Mouse (Mus musculus) lung, postnatal 4 days (tissue): ENCODE measurements around the gene Cd86.

ENCODE experiments used
- DNase-seq, 2 experiments: peaks; one replicate each; pipeline ENCODE4 v3.0.0; 2021

The Cd86 gene

DNA sequence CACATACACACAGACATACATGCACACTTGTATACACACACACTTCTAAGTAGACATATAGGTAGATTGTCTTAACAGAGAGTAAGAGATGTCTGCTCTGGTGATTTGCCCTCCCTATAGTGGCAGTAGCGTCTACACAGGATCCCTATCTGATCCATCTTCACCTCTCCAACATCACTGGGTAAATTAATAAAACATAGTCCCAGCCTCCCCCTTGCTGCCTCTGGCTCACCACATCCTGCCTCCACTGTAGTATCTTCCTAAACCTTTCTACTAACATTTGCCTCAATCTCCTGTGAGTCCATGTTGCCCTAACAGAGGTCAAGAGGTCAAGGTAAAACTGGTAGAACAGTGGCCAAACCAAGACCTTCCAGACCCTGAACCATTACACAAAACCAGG lies 10.7 kb downstream of the Cd86 start:
- DNase-seq = no peak

- no peak for DNase-seq
These were observed 14.6 kb downstream of the Cd86 start for GRCm38 (mm10) chr16:36651174-36651766.

- no peak for DNase-seq
These were observed 15.4 kb downstream of the Cd86 start for GRCm38 (mm10) chr16:36650511-36650910.

- DNase-seq = no peak
These were observed 16.6 kb downstream of the Cd86 start for GRCm38 (mm10) chr16:36649304-36649703.

- DNase-seq = no peak
These were observed 20.8 kb downstream of the Cd86 start for GRCm38 (mm10) chr16:36645124-36645523.

DNA sequence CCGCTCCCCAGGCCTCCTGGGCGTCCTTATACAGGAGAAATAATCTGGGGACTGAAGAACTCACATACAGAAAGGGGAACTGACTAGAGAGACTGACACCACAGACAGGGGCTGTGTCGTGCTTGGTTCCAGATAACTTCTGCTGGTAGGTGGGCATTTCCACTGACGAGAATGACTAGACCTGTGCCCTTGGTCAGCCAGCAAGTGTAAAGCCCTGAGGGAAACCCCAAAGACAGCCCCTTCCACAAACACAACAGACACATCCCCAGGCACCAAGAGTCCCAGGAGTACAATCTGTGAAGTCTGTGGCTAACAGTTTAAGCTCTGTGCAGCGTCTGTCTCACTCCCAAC lies 23.2 kb downstream of the Cd86 start:
- no peak for DNase-seq

DNA sequence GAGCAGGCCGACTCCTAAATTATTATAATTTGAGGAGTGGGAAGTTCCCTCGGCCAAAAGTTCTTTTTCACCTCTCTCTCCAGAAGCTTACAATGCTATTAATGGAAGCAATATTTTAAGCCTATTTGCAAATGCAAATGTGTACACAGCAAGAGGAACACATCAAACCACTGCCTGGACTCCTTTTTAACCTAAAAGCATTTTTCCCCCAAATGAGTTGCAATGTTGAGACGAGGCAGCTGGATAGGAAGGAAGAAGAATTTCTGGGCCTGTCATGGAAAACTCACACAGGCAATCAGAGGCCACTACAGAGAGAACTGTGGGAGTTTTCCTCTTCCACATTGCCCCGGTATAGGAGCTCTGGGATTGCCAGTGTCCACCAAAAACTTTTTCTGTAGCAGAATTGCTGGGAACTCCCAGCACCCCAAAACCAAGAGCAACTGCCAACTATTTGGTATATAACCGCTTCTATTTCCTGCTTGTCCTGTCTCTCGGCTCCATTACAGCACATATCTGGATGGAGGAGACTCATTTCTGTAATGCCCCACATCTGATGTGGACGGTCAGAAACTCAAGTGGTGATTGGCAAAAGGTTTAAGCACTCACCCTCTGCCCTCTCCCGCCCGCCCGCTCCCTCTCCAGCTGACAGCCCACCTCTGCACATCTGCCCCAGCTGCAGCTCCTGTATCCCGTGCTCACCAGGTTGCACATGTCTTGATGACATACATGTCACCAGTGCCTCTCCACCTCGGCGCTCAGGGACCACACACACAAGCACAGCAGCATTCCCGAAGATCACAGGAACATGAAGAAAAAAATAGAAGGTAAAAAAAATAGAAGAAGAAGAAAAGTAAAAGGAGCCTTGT lies 23.8 kb downstream of the Cd86 start:
- DNase-seq = peak; percentile 24 to 35

DNA sequence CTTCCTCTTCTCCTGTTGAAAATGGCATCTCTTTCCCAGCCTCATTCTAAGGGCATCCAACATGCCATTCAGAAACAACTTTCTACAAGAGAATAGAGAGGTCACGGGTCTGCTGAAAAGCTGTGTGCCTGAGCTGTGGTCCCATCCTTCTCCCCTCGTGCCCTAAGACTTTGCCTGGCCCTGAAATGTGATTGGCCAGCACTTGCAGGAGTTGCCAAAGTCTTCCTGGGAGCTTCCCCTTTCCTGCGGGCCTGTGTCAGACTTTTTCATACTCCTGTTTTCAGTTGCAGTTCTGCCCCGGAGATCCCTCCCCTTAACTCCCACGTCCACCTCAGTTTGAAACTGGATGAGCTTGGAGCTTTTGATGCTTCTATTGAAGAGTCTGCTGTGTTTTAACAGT lies 24.9 kb downstream of the Cd86 start:
- DNase-seq = peak in 1 of 2 experiments; percentile 11

DNA sequence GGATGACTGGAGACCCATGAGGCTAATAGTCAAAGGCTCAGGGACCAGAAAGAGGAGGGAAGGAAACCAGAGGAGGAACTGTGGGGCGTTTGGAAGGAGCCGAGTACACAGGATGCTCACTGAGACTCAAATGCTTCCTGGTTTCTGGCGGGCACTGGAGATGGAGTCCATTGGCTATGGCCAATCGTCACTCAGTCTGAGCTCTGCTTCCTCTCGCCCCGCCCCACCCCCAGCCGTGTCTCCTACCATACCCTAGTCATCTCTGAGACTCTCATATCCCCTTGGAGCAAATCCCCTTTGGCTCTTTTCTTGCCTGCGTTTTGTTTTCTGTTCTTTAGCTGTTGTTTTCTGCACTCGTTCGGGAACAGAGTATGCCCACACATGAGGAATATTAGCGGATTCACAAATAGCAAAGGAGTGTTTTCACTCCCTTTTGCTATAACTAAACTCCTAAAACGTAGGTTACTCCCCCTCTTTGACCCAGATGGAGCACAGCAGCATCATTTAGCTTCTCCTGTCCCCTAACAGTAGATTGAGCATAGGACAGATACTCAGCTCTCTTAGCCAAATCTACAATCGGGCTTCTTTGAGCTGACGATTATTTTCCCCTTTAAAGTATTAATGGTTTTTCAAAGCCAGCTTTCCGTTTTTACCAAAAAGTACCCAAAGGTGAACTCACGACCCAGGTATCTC lies 25.9 kb downstream of the Cd86 start:
- DNase-seq = no peak

DNA sequence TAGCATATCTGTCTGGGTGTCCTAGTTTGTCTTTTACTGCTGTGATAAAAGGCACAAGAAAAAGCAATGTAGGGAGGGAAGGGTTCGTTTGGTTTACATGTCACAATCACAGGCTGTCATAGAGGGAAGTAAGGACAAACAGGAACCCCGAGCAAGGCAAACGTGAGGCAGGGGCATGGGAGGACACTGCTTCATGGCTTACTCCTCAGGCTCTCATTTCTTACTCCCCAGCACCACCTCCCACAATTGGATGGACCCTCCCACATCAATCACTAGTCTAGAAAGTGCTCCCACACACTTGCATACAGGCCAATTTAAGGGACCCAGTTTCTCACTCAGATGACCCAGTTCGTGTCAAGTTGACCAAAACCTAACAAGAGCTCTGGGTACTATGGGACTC lies 29.1 kb downstream of the Cd86 start:
- DNase-seq = no peak

DNA sequence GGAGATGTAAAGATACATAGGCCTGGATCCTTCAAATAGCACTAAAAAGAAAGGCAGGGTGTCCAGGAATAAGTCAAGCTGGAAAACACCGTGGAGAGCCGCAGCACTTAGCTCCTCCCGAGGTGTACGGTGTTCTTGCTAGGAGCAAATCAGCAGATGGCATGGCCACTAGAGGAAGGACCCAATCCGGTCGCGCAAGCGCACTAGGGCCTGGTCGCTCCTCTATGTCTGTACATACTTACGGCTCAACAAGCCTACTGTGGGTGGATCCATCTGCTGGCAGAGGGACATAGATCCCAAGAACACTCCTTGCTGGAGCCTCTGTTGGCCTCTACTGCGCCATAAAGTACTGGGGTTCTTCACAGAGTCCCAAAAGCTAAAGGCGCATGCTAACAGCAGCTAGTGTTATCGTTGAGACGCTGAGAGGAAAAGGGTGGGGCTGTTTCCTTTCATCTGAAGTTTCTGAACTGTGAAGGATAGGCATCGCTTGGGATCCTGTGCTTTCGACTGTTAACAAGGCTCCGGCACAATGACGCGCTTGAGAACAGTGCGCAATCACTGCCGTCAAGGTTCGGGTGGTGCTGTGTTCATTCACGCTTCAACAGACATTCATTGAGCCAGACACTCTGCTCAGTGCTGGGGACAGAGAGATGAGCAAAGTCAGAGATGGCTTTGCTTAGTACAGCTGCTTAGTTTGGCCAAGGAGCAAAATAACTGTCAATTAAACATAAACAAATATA lies 30.7 kb downstream of the Cd86 start:
- no peak for DNase-seq

- no peak for DNase-seq
These were observed 31.5 kb downstream of the Cd86 start for GRCm38 (mm10) chr16:36634421-36634820.

DNA sequence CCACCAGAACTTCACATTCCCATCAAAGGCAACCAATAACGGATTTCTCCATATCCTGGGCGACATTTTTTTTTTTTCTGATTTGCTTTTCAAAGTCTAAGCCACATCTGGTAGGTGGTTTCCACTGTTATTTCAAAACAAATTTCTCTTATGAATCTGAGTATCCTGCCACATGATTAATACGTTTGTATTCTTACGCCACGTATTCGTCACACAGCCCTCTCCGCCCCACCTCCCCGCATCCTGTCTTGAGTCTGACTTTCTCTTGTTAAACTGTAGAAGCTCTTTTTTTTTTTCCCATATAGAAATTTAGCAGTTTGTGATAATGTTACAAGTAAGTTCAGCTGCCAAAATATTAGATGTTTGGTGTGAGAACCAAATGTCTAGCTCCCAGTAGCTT lies 33.7 kb downstream of the Cd86 start:
- no peak for DNase-seq

DNA sequence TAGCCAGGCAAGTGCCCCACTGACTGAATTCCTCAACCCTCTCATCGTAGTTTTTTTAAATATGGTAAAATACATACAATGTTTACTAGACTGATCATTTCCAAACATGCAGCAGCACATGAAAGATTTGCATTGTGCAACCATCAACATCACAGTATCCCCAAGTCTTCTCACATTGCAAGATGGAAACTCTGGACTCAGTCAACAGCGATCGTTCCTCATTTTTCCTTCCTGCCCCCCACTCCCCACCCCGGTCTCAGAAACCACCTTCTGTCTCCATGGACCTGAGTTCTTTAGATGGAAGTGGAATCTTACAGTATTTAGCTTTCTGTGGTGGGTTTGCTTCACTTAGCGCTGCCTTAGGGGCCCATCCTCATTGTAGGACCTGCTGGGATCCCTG lies 34.3 kb downstream of the Cd86 start:
- no peak for DNase-seq

- DNase-seq = no peak
These were observed 38.1 kb downstream of the Cd86 start for GRCm38 (mm10) chr16:36627740-36628139.

- peak; percentile 31 to 34 for DNase-seq
These were observed 39.2 kb downstream of the Cd86 start for GRCm38 (mm10) chr16:36626567-36627197.

- no peak for DNase-seq
These were observed 40.0 kb downstream of the Cd86 start for GRCm38 (mm10) chr16:36625909-36626308.

DNA sequence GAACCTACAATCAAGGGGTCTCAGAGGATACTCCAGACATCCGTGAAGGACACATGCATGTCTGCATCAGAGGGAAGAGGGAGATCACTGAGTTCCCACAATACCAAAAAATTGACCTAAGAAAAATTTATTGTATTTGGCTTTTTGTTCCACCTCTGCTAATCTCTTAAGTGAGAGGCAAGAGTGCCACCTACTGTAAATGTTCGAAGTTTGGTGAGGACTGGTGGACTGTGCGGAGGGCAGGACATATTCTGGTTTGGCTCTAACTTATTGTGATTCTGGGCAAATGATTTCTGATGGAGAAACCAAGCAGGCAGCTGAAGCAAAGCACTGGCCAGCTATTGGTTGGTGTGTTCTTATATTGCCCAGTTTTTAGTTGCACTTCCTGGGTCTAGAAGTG lies 43.6 kb downstream of the Cd86 start:
- no peak for DNase-seq

DNA sequence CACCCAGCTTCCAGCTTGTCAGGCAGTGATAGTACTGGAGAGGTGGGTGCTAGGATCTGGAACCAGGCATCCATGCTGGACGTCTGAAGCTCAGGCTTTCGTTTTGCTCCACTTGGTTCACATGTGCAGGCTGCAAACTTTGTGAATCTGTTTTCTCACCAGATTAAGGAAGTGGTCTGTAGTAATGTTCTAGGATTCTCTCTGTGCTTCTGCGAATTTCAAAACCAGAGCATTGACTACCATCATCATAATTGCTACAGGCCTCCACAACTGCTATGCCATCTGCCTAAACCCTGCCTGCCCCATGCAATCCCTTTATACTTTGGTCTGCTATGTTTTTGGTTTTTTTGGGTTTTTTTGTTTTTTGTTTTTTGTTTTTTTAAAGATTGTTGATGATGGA lies 44.8 kb downstream of the Cd86 start:
- DNase-seq = no peak

- DNase-seq = no peak
These were observed 52.2 kb downstream of the Cd86 start for GRCm38 (mm10) chr16:36613701-36614100.

- DNase-seq = no peak
These were observed 63.2 kb downstream of the Cd86 start for GRCm38 (mm10) chr16:36602632-36603031.

DNA sequence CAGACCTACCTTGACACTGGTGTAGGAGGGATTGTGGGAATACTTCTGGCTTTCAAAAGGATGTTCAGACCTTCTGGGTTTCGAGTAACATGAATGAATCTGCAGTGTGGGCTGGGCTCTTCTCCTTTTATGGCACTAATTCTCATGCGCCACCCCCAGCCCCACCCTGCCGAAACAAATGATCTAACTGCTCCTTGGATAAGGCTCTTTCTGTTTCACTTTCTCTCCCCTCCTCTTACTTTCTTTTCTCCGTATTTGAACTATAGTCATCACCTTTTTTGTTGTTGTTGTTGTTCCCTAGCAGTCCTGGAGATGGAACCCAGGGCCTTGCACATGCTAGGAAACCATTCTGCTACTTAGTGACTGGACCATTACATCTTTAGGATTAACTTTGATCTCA lies 67.6 kb downstream of the Cd86 start:
- no peak for DNase-seq
